Mouse (Mus musculus): Measurements from ENCODE around the gene Spata1.

Gene Spata1

DNA sequence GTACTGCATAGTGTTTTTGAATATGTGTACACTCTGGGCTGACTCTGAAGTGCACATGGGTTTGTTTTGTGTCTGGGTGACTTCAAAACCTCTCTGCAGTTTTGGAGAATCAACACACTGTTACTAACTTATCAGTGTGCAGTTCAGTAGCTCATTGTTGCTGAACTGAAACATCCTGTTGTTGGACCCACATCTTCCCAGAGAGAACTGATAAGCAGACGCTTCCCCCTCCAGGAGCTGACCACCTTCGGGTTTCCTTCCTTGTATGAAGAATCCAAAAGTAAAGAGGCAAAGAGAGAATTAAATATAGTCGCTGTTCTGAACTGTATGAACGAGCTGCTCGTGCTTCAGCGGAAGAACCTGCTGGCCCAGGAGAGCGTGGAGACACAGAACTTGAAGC, 80.7 kb downstream of the Spata1 start:
- DNase-seq: no peak

DNA sequence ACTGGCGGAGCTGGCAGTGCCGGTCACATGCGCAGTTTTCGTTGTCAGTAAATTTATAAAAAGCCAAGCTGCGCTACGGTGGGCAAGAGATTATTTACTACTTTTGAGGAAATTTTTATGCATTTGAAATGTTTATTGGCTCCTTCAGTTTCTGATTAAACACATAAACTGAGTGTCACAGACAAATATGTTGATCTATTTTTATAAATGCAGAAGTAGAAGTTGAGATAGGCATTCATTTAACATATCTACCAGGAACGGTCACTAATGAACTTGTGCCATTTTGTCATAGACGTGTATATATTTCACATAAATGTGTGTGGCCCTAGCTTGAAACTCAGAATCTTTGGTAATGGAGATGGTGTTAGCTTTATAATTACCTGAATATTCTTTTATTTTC, 81.7 kb downstream of the Spata1 start:
- DNase-seq: no peak

GRCm38 (mm10) chr3:146414555-146414954, 85.0 kb downstream of the Spata1 start:
- peak; percentile 55 to 72 for DNase-seq

- DNase-seq: no peak
Observed at GRCm38 (mm10) chr3:146413992-146414391, 85.6 kb downstream of the Spata1 start.

DNA sequence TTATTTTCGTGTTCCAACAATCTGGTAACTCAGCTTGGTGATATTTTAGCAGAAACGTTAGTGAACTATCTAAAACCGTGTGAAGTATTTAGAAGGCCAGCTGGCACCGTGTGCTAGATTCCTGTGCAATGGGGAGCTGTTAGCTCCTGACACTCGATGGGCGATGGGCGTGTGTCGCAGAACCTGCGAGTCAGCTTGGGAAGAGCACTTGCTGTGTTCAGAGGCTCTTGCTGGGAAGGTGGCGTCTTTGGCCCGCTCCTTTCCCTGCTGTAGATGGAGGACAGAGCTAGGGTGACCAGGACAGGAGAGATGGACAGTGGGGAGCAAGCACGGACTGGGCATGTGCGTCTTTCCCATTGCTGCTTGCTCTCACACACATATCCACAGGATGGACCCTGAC, 86.5 kb downstream of the Spata1 start:
- DNase-seq: no peak

DNA sequence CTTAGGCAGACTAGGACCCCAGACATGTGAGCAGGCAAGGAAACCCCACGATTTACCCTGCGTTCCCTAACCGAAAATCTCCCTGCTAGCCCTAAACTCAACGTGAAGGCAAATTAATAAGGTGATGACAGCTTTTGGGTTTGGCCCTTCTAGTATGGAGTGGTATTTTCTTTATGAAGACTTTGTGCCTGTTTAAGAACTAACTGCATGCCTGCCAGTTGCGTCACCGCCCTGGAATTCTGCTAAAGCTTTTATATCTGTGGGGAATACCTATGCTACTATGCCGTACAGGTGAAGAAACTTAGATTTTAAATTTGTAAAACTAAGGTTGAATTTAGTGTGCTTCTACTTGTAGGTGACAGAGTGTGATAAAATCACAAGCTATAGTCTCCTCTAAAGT, 87.1 kb downstream of the Spata1 start:
- DNase-seq: no peak

DNA sequence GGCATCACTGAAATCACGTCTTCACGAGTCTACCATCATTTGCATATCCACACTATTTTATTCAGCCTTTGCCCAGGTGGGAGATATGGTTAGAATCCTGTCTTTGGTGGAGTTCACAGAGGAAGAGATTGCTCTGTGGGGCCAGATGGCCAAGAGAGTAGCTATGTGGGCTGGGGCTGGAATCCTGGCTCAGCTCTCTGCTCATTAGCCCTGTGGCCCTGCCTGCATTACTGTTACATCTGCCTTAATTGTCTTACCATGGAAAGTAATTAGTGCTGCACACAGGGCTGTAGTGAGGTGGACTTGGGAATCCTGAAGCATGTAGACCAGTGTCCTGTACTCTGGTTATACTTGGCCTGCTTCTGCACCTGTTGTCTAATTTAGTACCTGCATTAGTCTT, 87.5 kb downstream of the Spata1 start:
- DNase-seq: no peak

DNA sequence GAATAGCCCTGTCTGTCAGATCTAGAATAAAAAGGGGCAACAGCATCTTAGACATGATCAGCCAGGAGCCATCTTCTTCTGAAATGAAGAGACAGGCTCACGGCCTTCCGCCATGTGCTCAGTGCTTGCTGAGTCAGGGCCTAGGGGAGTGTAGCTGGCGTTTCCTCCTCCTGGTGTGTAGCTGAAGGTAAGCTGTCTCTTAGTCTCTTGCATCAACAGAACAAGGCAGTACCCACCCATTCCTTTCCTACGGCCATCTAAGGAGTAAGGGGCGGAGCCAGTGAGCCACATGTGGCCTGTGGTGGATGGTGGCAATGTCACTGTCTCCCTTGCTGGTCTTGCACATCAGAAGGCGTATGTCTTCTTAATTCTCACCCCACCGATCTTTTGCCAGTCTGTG, 89.4 kb downstream of the Spata1 start:
- no peak for DNase-seq

Measured in kidney, postnatal 36 days (tissue).